Mouse (Mus musculus) neural tube, embryonic 14.5 days (tissue): ENCODE measurements around the gene Map2. TPM values are rescaled to one million over a fixed set of nuclear protein-coding genes. Genes with fewer than 3 reads are reported as not detected.
A peak's percentile ranks its signal among the peaks of the same experiment; 100 is the strongest.

ENCODE experiments used
- ATAC-seq: fragments of 200-750 bp; cut with Nextera tagmentation; 2 replicates; pipeline ENCODE4 v1.8.0; 2017; ENCODE audit warnings: low read depth, mild to moderate bottlenecking, moderate TSS enrichment, moderate library complexity
- H3K27ac ChIP-seq: fragments of 300-500 bp; sonication (generic); 2 replicates; pipeline ENCODE4 v1.5.1; 2014; ENCODE audit warnings: low read depth, mild to moderate bottlenecking, control low read depth, low read length, moderate library complexity, mixed read lengths
- H3K27me3 ChIP-seq: fragments of 300-500 bp; sonication (generic); 2 replicates; pipeline ENCODE4 v1.6.1; 2014; ENCODE audit warnings: low read length; ENCODE audit not compliant: control insufficient read depth, insufficient read depth
- H3K36me3 ChIP-seq: fragments of 300-500 bp; sonication (generic); 2 replicates; pipeline ENCODE4 v1.6.1; 2014; ENCODE audit warnings: low read length, mixed read lengths; ENCODE audit not compliant: control insufficient read depth, insufficient read depth
- H3K4me1 ChIP-seq: fragments of 300-500 bp; sonication (generic); 2 replicates; pipeline ENCODE4 v1.6.1; 2014; ENCODE audit warnings: low read length; ENCODE audit not compliant: control insufficient read depth, insufficient read depth
- H3K4me2 ChIP-seq: fragments of 300-500 bp; sonication (generic); 2 replicates; pipeline ENCODE4 v1.6.1; 2014; ENCODE audit warnings: mild to moderate bottlenecking, low read depth, low read length, control low read depth
- H3K4me3 ChIP-seq: fragments of 300-500 bp; sonication (generic); 2 replicates; pipeline ENCODE4 v1.5.1; 2014; ENCODE audit warnings: low read depth, low read length, control low read depth, mixed read lengths
- H3K9ac ChIP-seq: fragments of 300-500 bp; sonication (generic); replicated peaks from 2 replicates; pipeline ENCODE4 v1.6.1; 2014; ENCODE audit warnings: low read depth, mild to moderate bottlenecking, control low read depth, low read length, mixed read lengths
- H3K9me3 ChIP-seq: fragments of 300-500 bp; sonication (generic); 2 replicates; pipeline ENCODE4 v1.6.1; 2016; ENCODE audit warnings: low read length; ENCODE audit not compliant: control insufficient read depth
- WGBS: fragments of 180-500 bp; shearing (Covaris S2); extraction: QIAGEN DNeasy Blood & Tissue Kit; methylation state at CpG from one replicate; pipeline ENCODE4 v1.1.7; 2014; 5-methylcytosine and 5-hydroxymethylcytosine counted together
- polyA plus RNA-seq: library from polyadenylated mRNA; unstranded; fragments of >200 nt; fragmentation: Nextera tagmentation; extraction: Ambion mirVana; gene quantifications from 2 replicates; pipeline ENCODE4 v1.2.1, GENCODE M21; 2014

Map2 gene
- polyA plus RNA-seq, 1 experiment from 2014 or later, result 523 TPM

DNA sequence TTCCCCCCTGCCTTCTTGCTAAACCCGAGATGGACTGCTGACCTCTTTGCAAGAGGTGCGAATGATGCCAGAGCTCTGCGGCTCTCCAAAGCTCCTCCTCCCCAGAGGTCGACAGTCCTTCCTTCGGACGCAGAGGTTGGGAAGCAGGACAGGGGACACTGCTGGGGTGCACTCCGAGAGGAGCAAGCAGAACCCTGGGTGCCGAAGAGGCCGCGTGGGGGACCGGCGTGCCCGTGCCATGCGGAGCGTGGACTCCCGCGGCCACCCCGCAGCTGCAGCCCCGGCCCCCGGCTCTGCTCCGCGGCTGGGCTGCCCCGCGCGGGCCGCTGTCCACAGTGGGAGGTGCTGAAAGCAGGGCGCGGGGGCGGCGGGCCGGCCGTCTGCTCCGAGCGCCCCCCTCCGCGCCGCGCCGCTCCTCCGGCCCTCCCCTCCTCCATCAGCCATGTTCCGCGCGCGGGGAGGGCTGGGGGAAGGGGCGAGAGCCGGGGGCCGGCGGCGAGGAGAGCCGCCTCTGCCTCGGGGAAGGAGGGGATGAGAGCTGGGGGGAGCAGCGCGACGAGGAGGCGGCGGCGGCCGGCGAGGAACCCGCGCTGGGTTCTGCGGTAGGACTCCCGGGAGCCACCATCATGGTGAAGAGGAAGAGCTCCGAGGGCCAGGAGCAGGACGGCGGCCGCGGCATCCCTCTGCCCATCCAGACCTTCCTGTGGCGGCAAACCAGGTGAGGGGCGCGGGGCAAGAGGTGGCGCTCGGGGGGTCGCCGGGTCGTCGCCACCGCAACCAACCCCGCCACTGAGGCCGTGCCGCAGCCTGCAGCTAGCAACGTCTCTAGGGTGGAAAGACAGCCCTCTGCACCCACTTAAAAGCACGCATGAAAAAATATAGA lies 293.0 kb downstream of the Map2 start, which contains the start of gene Unc80:
Unc80 (plus strand) TSS at position 547 of the 883 bp plus-strand sequence.
- H3K27me3 ChIP-seq, result no peaks in the 10 kb centered on the region
- WGBS, result under 1% methylated on average over 63 of the region's 83 CpGs
- peak within 1 kb of the TSS; percentile 69 for H3K9ac ChIP-seq
- H3K9me3 ChIP-seq, result no peaks in the 10 kb centered on the region
- peak; percentile 94 for ATAC-seq
- peaks cover 7% of the 10 kb centered on the region; the same call in 1 of the 2 replicates for H3K4me1 ChIP-seq
- H3K4me2 ChIP-seq, result peak within 1 kb of the TSS; percentile 78
- H3K36me3 ChIP-seq, result no peaks in the 10 kb centered on the region
- peak within 1 kb of the TSS; percentile 71 for H3K27ac ChIP-seq
- H3K4me3 ChIP-seq, result peak within 1 kb of the TSS; percentile 72

DNA sequence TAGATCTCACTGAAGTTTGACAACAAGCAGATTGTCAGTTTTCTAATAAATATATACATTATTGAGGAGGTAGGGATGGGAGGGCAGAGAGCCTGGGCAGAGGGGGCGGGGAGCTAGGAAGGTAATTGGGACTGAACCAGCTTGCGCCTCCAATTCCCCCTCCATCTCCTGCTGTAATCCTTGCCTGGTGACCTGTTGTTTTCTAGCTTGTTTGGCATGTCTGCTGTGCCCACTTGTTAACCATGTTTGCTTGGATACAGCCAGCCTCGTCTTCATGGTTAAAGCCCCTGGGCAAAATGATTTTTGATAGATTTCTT lies 293.6 kb downstream of the Map2 start:
- WGBS, result 1% methylated on average over 3 of the region's 3 CpGs
- Histone ChIP-seq H3K36me3 (no peaks in the 10 kb centered on the region), H3K4me3 (peak overlapping the region; percentile 72), H3K4me1 (peaks cover 7% of the 10 kb centered on the region; the same call in 1 of the 2 replicates), H3K27me3 (no peaks in the 10 kb centered on the region), H3K9ac (peak overlapping the region; percentile 69), H3K27ac (no peak overlapping the region), H3K4me2 (peak overlapping the region; percentile 78), H3K9me3 (no peaks in the 10 kb centered on the region)
- ATAC-seq, result peak; percentile 51; the same call in 1 of the 2 replicates

DNA sequence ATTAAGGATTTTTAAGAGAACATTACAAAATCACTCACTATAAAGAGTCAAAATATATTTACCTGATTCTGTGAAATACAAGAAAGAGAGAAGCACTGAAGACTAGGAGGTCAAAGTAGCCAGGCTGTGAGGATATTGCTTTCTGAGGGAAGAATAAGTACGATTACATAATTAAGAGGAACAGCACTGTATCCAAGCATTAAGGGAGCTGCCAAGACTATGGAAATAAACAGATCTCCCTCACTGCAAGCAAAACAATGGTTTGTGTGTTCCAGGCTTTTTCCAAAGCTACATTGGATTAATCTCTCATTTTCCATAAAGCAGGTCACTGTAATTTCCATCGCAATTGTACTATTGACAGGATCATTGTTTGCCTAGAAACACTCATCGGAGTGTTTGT lies 307.7 kb downstream of the Map2 start:
- H3K4me3 ChIP-seq, result no peak overlapping the region
- no peak overlapping the region for H3K27ac ChIP-seq
- no peak overlapping the region for H3K4me2 ChIP-seq
- no peak for ATAC-seq
- no peak overlapping the region for H3K9ac ChIP-seq
- no peaks in the 10 kb centered on the region for H3K4me1 ChIP-seq
- H3K9me3 ChIP-seq, result no peaks in the 10 kb centered on the region
- H3K27me3 ChIP-seq, result no peaks in the 10 kb centered on the region
- H3K36me3 ChIP-seq, result no peaks in the 10 kb centered on the region
- 89% methylated on average over 3 of the region's 3 CpGs for WGBS

Other genes with a start within 250 kb of the Map2 start
- gene Crygf, start 248.8 kb upstream of the Map2 start, polyA plus RNA-seq, result not detected in 2 replicates